Mouse (Mus musculus): ENCODE results near the gene Klf7.
"Not testable (repeated sequence)": the region's sequence is repeated elsewhere in the genome, so short reads cannot be mapped to it uniquely, and the experiment has no call there.

Klf7 gene

DNA sequence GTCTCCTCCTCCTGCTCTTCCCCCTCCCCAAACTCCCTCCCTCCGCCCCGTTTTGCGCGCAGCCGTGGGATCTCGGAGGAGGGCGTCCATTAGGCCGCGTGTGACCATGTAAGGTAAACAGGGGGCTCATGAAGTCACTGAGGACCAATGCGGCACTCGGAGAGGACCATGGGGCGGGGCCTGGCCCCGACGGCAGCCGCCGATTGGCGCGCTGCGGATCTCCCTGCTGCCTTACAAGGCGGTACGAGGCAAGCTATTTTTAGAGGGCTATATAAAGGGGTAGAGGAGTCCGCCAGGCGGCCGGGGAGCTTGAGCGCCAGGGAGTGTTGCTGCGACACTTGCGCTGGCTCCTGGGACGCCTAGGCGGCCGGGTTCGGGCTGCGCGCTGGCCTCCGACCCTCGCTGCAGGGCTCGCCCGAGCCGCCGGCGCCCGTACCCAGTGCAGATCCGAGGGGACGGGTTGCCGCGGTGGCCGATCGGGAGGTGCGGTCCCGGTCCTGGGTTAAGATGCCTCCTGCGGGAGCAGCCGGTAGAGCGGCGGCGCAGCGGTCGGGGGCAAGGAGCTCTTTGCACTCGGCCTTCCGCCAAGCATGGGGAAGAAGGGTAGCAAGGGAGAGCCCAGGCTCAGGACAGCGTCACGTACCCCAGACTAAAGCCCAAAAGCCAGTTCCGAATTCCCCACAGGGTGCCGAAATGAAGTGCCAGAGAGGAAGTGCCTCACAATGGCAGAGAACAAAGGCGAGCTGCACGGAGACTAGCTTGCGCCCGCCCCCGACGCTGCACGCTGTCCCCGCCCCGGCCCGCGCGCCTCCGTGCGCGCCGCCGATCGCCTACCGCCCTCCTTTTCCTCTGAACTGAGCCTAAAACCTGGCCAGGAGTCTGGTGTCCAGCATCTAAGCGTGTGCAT, at the start of gene Klf7:
Gene Klf7 (minus strand): TSS at position 724 of the 907 bp plus-strand sequence.
- DNase-seq (ENCODE audit: low read depth, low spot score) = peak; percentile 29

GRCm38 (mm10) chr1:64164526-64165062, 42.5 kb upstream of the Klf7 start:
- DNase-seq (ENCODE audit: low read depth, low spot score) = no peak

- DNase-seq (ENCODE audit: low read depth, low spot score) = no peak
These were observed 36.7 kb upstream of the Klf7 start for GRCm38 (mm10) chr1:64158766-64159165.

GRCm38 (mm10) chr1:64149185-64149584, 27.1 kb upstream of the Klf7 start:
- DNase-seq (ENCODE audit: low read depth, low spot score) = no peak

DNA sequence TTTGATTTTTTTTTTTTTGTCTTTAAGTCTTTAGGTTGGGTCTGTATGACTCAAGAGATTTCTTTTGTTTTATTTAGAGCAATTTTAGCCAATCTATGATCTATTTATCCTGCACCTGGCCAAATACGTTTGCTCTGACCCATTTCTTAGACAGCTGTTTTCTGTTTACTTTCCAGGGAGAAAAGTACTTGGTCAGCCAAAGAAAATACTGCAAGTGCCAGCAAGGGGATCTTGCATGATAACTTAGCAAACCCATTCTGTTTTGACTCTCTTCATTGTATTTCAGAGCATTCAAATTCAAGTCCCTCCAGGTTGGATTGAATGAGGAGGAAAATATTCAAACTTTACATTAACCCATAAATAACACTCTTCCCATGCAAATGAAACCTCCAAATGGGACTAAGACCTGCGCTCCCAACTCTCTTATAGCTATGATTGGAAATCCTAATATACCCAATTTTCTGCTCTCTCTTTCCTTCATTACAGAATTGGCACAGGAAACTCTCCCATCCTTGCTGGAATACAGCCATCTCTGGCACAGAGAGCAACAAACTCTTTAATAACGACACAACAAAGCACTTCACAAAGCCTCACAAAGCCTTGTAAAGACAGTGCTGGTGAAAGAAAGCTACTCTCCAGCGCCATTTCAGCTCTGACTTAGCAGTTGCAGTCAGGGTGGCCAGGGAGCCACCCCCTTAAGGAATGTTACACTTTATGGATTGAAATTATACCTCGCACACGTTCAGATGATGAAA, 20.8 kb upstream of the Klf7 start:
- no peak for DNase-seq (ENCODE audit: low read depth, low spot score)

- no peak for DNase-seq (ENCODE audit: low read depth, low spot score)
These were observed 12.4 kb upstream of the Klf7 start for GRCm38 (mm10) chr1:64134439-64134838.

DNA sequence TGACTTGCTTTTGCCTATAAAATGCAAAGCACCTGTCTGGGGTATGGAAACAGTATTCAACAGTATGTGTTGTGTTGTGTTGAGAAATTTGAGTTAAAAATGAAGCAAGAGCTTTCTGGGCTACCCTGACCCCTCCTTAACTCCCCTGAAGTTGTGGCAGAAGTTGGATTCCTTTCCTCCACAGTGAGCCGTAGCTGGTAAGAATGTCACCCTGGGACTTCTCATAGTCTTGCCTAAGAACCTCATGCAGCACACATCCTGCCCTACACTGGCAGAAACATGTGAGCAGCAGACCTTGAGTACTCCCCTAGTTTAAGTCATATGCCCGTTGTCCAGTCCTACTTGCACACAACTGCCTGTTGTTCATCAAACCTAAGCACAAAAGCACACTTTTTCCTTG, 4.7 kb upstream of the Klf7 start:
- DNase-seq (ENCODE audit: low read depth, low spot score) = no peak

DNA sequence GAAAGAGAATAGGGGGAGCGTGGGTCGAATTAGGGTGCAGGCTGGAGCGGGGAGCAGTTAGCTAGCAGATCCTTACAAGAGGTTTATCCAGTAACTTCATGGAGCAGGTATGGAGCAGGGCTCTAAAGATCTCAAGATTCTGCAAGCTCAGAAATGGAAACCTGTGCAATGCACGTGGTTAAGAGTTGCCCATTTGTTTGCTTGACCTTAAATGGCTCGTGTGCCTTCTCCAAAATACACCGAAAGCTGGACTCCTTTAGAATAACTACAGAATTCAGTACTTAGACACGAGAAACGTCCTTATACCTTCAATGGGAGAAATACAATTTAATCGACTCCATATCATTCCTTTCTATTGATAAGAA, 366 bp upstream of the Klf7 start:
- no peak for DNase-seq (ENCODE audit: low read depth, low spot score)

- DNase-seq (ENCODE audit: low read depth, low spot score) = no peak
These were observed 1.1 kb downstream of the Klf7 start for GRCm38 (mm10) chr1:64120811-64121515.

DNA sequence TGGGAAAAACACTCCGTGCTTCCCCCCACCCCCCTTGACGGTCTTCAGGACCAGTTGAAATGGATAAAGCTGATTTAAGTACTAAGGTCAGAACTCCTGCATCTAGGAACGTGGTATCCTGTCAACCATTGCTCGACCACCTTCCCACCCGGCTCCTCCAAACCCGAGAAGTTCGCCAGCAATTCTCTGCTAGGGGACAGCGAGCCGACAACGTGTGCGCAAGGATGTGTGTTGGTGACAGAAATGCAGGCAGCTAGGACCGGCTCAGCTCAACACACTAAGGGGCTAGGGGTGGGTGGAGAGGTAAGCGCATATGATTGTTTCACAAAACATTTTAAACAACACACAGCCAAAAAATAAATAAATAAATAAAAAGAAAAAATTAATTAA, 1.7 kb downstream of the Klf7 start:
- DNase-seq (ENCODE audit: low read depth, low spot score) = no peak

DNA sequence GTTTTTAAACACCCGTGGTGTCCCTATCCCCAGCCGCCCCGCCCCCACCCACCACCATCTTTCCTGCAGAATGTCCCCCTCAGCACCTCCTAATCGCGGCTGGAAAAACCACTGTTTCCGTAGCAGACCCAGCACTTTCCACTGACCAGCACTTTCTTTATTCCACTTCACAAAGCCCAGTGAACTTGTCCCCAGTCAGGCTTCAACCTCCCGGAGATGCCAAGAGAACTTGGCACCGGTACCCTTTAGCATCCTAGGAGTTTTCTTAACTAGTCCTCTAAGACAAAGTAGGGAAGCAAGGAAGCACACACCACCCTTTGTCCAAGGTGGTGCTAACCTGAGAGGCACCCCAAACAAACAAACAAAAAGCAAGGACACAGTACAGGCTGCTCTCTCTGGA, 2.2 kb downstream of the Klf7 start:
- no peak for DNase-seq (ENCODE audit: low read depth, low spot score)

DNA sequence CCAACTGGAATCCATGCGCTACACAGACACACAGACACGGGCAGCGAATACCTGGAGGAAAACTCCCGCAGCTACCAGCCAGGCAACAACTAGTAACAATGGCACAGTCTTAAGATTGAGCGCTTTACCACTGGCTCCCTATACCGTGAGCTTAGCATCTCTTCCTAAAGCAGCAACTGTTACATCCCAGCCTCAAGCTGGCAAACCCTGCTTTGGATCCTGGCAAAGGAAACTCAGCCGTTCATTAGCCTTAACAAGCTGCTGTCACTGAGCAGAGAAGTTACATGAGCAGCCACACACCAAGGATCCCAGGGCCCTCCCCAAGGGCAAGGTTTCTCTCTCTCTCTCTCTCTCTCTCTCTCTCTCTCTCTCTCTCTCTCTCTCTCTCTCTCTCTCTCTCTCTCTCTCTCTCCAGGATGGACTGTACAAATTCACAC, 2.7 kb downstream of the Klf7 start:
- no peak for DNase-seq (ENCODE audit: low read depth, low spot score)

DNA sequence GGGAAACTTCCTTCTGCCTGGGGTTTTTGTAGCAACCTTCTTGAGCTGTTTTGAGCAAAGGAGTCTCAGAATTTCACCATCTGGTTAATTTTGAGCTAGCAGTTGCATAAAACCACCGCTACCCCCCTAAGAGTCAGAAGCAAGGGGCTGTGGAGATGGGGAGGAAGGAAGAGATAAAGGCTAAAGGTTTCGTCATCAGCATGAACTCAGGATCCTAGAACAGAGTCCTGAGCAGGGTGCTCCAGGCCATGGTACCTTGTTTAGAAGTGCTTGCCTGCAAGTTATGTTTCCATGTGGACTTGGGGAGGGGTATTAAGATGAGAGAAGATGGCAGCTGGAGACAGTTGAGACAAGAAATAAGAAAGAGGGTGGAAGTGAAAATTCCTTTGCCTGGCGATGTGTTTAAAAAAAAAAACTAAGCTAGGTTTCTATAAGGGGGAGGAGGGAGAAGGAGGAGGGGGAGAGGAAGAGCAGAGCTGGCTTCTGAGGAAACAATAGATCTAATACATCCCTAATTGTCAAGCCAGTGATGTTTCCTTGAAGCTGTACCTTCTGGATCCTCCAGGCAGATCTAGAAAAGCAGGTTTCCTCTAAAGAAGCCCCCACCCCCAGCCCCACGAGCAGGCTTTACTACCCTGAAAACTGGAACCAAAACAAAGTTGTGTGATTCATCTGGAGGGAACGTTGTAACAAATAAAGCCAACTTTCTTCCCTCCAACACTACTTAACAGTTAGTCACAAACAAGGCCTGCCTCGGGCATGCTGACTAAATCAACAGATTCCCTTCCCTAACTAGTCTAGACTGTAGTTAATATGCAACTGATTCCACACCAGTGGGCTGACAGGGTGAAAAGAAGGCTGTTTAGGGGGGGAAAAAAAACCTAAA, 3.6 kb downstream of the Klf7 start:
- DNase-seq (ENCODE audit: low read depth, low spot score) = no peak

- no peak for DNase-seq (ENCODE audit: low read depth, low spot score)
These were observed 4.4 kb downstream of the Klf7 start for GRCm38 (mm10) chr1:64117478-64118284.

GRCm38 (mm10) chr1:64116746-64117455, 5.2 kb downstream of the Klf7 start:
- DNase-seq (ENCODE audit: low read depth, low spot score) = no peak

GRCm38 (mm10) chr1:64114579-64114978, 7.5 kb downstream of the Klf7 start:
- no peak for DNase-seq (ENCODE audit: low read depth, low spot score)

DNA sequence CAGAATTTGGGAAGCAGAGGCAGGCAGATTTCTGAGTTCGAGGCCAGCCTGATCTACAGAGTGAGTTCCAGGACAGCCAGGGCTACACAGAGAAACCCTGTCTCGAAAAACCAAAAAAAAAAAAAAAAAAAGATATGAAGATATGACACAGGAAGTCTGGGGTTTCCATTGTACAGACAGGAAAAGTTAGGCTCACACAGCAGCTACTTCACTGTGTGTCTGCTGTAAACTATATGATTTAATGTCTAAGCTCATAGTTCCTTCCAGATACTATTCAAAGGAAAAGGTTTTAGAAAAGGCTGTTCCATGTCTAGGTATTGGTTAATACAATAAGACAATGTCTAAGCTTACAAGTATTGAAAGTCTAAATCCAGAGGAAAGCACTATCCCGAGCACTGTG, 13.4 kb downstream of the Klf7 start:
- not testable (repeated sequence) for DNase-seq (ENCODE audit: low read depth, low spot score)

DNA sequence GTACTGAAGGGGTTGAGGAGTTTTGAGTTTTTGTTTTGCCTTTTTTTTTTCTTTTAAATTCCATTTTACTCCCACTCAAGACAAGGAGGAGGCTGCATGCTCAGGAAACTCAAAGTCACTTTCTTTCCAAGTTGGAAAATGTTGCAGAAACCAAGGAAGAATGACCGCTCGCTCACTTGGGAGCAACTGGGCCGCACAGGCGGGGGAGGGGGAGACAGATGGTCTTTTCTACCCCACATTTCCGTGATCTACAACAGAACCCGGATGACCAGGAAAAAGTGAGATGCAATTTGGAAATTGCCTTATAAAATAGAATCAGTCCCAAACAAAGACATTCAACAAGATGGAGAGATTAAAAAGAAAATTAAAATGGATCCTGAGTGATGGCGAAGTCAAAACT, 14.6 kb downstream of the Klf7 start:
- no peak for DNase-seq (ENCODE audit: low read depth, low spot score)

DNA sequence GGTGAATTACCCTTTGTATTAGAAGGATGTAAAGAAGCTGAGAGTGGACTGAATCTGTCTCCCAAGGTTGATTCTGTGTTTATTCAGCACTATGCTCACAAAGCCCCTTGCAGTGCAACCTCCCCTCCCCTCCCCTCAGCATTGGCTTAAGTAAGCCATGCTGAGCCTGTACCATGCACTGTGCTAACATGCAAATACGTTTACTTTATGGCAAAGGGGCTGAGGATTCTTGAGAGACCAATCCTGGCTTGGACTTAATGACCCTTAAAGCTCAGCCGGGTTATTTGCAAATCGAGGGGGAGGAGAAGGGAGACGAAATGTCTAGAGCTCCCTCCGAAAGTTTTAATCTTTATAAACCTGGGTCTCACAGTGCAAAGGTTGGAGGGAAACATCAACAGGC, 16.0 kb downstream of the Klf7 start:
- DNase-seq (ENCODE audit: low read depth, low spot score) = no peak
